Mouse (Mus musculus) left cerebral cortex, adult 2 months (tissue): Measurements from ENCODE around the gene Rnf167. TPM values are rescaled to one million over a fixed set of nuclear protein-coding genes. Genes with fewer than 3 reads are reported as not detected.

Source experiments
- DNase-seq, 2 experiments: peaks; one replicate each; pipeline ENCODE4 v3.0.0; 2021 to 2022; ENCODE audit warnings: low spot score in 2 of 2, mixed read lengths in 1 of 2; ENCODE audit errors: extremely low spot score in 1 of 2
- H3K27ac ChIP-seq: fragments of 200-600 bp; 2 replicates; pipeline ENCODE4 v1.8.1; 2022
- H3K4me3 ChIP-seq: fragments of 200-600 bp; 2 replicates; pipeline ENCODE4 v1.8.1; 2022
- CTCF ChIP-seq: fragments of 200-600 bp; IDR thresholded peaks from 2 replicates; pipeline ENCODE4 v1.8.1; 2022; ENCODE audit warnings: antibody characterized with exemption, mild to moderate bottlenecking, moderate library complexity
- intact Hi-C: fragments of 180-260 bp; cut with DNase I; formaldehyde crosslinking; loops from one replicate; pipeline ENCODE4 v1.15.1; 2025
- total RNA-seq, 2 experiments: library from RNA; stranded (reverse); gene quantifications; 2 replicates each; pipeline ENCODE4 v1.2.3; 2021

The Rnf167 gene
- total RNA-seq, 2 experiments from 2014 or later = 81.7 to 86.9 TPM

GRCm38 (mm10) chr11:70615516-70616093, 31.4 kb upstream of the Rnf167 start, which contains the start of gene 4930544D05Rik:
TSS of gene 4930544D05Rik (plus strand) at chr11:70615848.
- 0 out of 2 replicates have a peak within 1 kb of the TSS, but pooled peaks have one; percentile 1 for H3K4me3 ChIP-seq
- H3K27ac ChIP-seq = no peak within 1 kb of the TSS
- DNase-seq = no peak
- intact Hi-C loops = no loop called here
- TF ChIP-seq CTCF = no peak

- no peak for DNase-seq
- intact Hi-C loops = no loop called here
- no peak for TF ChIP-seq CTCF
- no peak within 1 kb of the TSS for H3K27ac ChIP-seq
- no peak within 1 kb of the TSS for H3K4me3 ChIP-seq
These were observed 27.9 kb upstream of the Rnf167 start, which contains the start of gene Chrne for GRCm38 (mm10) chr11:70619101-70619500. TSS of gene Chrne (minus strand) at chr11:70619216.

- no peak overlapping the region for H3K27ac ChIP-seq
- no peak for DNase-seq
- H3K4me3 ChIP-seq = no peak overlapping the region
- TF ChIP-seq CTCF = no peak
- intact Hi-C loops = no loop called here
These were observed 24.8 kb upstream of the Rnf167 start for GRCm38 (mm10) chr11:70621972-70622814.

- intact Hi-C loops = no loop called here
- no peak for DNase-seq
- Histone ChIP-seq H3K4me3 (no peak overlapping the region), H3K27ac (no peak overlapping the region)
- TF ChIP-seq CTCF = peak; percentile 38
These were observed 23.8 kb upstream of the Rnf167 start for GRCm38 (mm10) chr11:70623053-70623742.

- intact Hi-C loops = loop anchor here (2.0 to 5.0 kb wide), 2 partner anchors 109 to 213 kb away; partner anchors contain the start of gene Pelp1
- peak; percentile 63 for TF ChIP-seq CTCF
- no peak overlapping the region for H3K4me3 ChIP-seq
- no peak overlapping the region for H3K27ac ChIP-seq
- no peak for DNase-seq
These were observed 21.6 kb upstream of the Rnf167 start for GRCm38 (mm10) chr11:70625473-70625872.

- H3K4me3 ChIP-seq = no peak overlapping the region
- DNase-seq = no peak
- intact Hi-C loops = loop anchor here (5.0 kb wide), 1 partner anchor 215 kb away; the partner anchor contains the start of gene Pelp1
- no peak overlapping the region for H3K27ac ChIP-seq
- TF ChIP-seq CTCF = no peak
These were observed 20.2 kb upstream of the Rnf167 start for GRCm38 (mm10) chr11:70626877-70627276.

- Histone ChIP-seq H3K27ac (no peak overlapping the region), H3K4me3 (no peak overlapping the region)
- no peak for TF ChIP-seq CTCF
- intact Hi-C loops = loop anchor here (2.0 to 5.0 kb wide), 2 partner anchors 126 to 216 kb away; partner anchors contain the start of gene Pelp1
- DNase-seq = no peak
These were observed 18.6 kb upstream of the Rnf167 start for GRCm38 (mm10) chr11:70628431-70628830.

GRCm38 (mm10) chr11:70629557-70629956, 17.5 kb upstream of the Rnf167 start:
- Histone ChIP-seq H3K27ac (no peak overlapping the region), H3K4me3 (no peak overlapping the region)
- peak; percentile 40 for TF ChIP-seq CTCF
- no peak for DNase-seq
- intact Hi-C loops = loop anchor here (2.0 to 5.0 kb wide), 2 partner anchors 125 to 217 kb away; partner anchors contain the start of gene Pelp1

- intact Hi-C loops = no loop called here
- H3K27ac ChIP-seq = no peak overlapping the region
- no peak for TF ChIP-seq CTCF
- no peak overlapping the region for H3K4me3 ChIP-seq
- DNase-seq = no peak
These were observed 16.9 kb upstream of the Rnf167 start for GRCm38 (mm10) chr11:70630129-70630528.

- DNase-seq = no peak
- Histone ChIP-seq H3K4me3 (no peak overlapping the region), H3K27ac (no peak overlapping the region)
- intact Hi-C loops = no loop called here
- TF ChIP-seq CTCF = no peak
These were observed 11.4 kb upstream of the Rnf167 start for GRCm38 (mm10) chr11:70635601-70636000.

- TF ChIP-seq CTCF = no peak
- intact Hi-C loops = no loop called here
- Histone ChIP-seq H3K27ac (no peak overlapping the region), H3K4me3 (no peak overlapping the region)
- no peak for DNase-seq
These were observed 9.3 kb upstream of the Rnf167 start for GRCm38 (mm10) chr11:70637764-70638163.

GRCm38 (mm10) chr11:70638293-70638692, 8.7 kb upstream of the Rnf167 start:
- Histone ChIP-seq H3K4me3 (no peak overlapping the region), H3K27ac (no peak overlapping the region)
- DNase-seq = no peak
- TF ChIP-seq CTCF = no peak
- intact Hi-C loops = no loop called here
